Mouse (Mus musculus): ENCODE results near the gene Slc25a39.

- TF ChIP-seq CTCF (IDR thresholded peaks at IDR 0.05; ENCODE audit: low read depth, low read length) (no peak), TAL1 (conservative IDR thresholded peaks at IDR 0.05; ENCODE audit: low read depth, low read length) (no peak)
These were observed 21.8 kb upstream of the Slc25a39 start for GRCm38 (mm10) chr11:102429551-102429950.
